Mouse (Mus musculus): ENCODE measurements around the gene Mcm7.

GRCm38 (mm10) chr5:138194755-138195345, 22.6 kb upstream of the Mcm7 start:
- no peak for TF ChIP-seq MYOD1 (IDR thresholded peaks at IDR 0.05; ENCODE audit: control insufficient read depth in 1 of 3, insufficient read length in 2 of 3, low read depth in 2 of 3)
- TF ChIP-seq POLR2A (IDR thresholded peaks at IDR 0.05; ENCODE audit: insufficient read length, low read depth), result no peak
- TF ChIP-seq MAX (IDR thresholded peaks at IDR 0.05; ENCODE audit: low read depth), result no peak
- TF ChIP-seq USF1 (IDR thresholded peaks at IDR 0.05; ENCODE audit: low read depth), result no peak

Data from myocyte (in vitro differentiated cells).